Mouse (Mus musculus) spleen, adult 2 months (tissue): ENCODE data around the gene Uchl3.

Experiments
- CTCF ChIP-seq: fragments of 200-500 bp; IDR thresholded peaks from 2 replicates; pipeline ENCODE4 v1.5.1; 2011; ENCODE audit warnings: mild to moderate bottlenecking, inconsistent platforms; ENCODE audit not compliant: insufficient read depth, insufficient read length, insufficient replicate concordance; ENCODE audit errors: extremely low read depth
- POLR2A ChIP-seq: fragments of 200-500 bp; IDR thresholded peaks from 2 replicates; pipeline ENCODE4 v1.6.1; 2011; ENCODE audit warnings: low read depth, low read length, inconsistent platforms

- TF ChIP-seq CTCF, result no peak
- no peak for TF ChIP-seq POLR2A
These were observed 18.0 kb upstream of the Uchl3 start for GRCm38 (mm10) chr14:101635765-101636164.
